In the genomic region with DNA sequence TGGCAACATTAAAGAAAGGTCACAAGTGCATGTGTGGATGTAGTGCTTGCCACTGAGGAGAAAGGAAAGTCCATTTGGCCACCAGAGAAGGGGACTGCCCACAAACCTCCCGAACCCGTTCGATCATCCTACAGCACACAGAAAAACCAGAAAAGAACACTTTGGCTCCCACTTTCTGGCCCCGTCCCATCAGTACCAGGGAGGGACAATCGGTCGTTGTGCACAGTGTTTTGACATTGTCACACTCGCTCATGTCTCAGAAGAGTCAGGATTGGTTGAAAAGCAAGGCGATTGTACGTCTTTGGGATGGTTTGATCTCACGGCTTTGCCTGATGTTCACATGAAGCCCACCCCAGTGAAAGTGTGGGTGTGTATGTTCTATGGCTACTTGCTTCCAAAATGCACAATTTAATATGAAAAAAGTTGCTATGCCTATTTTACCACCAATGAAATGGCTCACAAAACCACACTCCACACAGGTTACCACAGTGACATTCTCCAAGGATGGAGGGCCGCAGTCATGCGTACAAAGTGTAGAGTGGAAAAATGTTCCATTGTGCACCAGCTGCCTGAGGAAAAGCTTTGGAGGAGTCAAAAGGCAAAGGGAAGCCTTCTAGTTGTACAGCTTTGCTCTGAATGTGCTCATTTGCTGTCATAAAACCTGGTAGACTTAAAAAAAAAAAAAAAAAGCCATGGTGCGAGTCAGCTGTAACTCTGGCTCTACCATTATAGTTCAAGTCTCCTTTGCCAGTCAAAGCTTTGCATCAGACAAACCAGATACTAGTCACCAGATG, we compare ENCODE assay signal across 9 mouse cellular contexts. TPM values are rescaled to one million over a fixed set of nuclear protein-coding genes. Genes with fewer than 3 reads are reported as not detected.
A peak's percentile ranks its signal among the peaks of the same experiment; 100 is the strongest.
DNase-seq lines count a peak whose midpoint lies in the region; ATAC-seq and TF ChIP-seq lines count a peak whose summit lies in the region.
"Had no signal": no experiment of that assay in that cellular context is flagged by ENCODE, and none has a peak within 500 bp of the region (broad histone marks: within the 10 kb centered on the region; RNA-seq: fewer than 3 reads in every experiment).

No protein-coding gene starts in this region.

- H3K4me2 ChIP-seq in kidney, embryonic 14.5 days (replicated peaks; ENCODE audit: low read depth, low read length): no peak overlapping the region
- H3K4me2 ChIP-seq in embryonic facial prominence, embryonic 14.5 days (ENCODE audit: low read depth, low read length): no peak overlapping the region
- 0 out of 2 replicates have a peak overlapping the region, but pooled peaks have one; percentile 5 for H3K4me2 ChIP-seq in limb, embryonic 14.5 days (replicated peaks; ENCODE audit: low read depth, low read length, severe bottlenecking)

- no peaks in the 10 kb centered on the region for H3K27me3 ChIP-seq in kidney, embryonic 14.5 days (ENCODE audit: control insufficient read depth, insufficient read depth, low read length)
- no peaks in the 10 kb centered on the region for H3K27me3 ChIP-seq in ES-Bruce4 (ENCODE audit: control insufficient read depth, insufficient read depth, low read length, poor library complexity, severe bottlenecking)
- H3K27me3 ChIP-seq in embryonic facial prominence, embryonic 14.5 days (replicated peaks; ENCODE audit: control insufficient read depth, insufficient read depth, low read length): no peaks in the 10 kb centered on the region
- H3K27me3 ChIP-seq in limb, embryonic 14.5 days (ENCODE audit: control insufficient read depth, insufficient read depth, low read length): no peaks in the 10 kb centered on the region

- no peaks in the 10 kb centered on the region for H3K36me3 ChIP-seq in kidney, embryonic 14.5 days (ENCODE audit: control insufficient read depth, insufficient read depth, low read length)
- 0 out of 2 replicates have a peak, but pooled peaks cover 4% of the 10 kb centered on the region for H3K36me3 ChIP-seq in ES-Bruce4 (ENCODE audit: control insufficient read depth, insufficient read depth, low read length, poor library complexity, severe bottlenecking)
- H3K36me3 ChIP-seq in embryonic facial prominence, embryonic 14.5 days (ENCODE audit: control insufficient read depth, insufficient read depth, low read length): peaks cover 11% of the 10 kb centered on the region
- no peaks in the 10 kb centered on the region for H3K36me3 ChIP-seq in limb, embryonic 14.5 days (ENCODE audit: control insufficient read depth, insufficient read depth, low read length)

- TF ChIP-seq POLR2A in ES-Bruce4 (IDR thresholded peaks at IDR 0.05; ENCODE audit: insufficient read depth, low read length): peak; percentile 69
- no peak for TF ChIP-seq POLR2A in limb, embryonic 14.5 days (IDR thresholded peaks at IDR 0.05; ENCODE audit: borderline replicate concordance, extremely low read depth, insufficient read depth, insufficient read length)

- TF ChIP-seq CTCF in ES-Bruce4 (IDR thresholded peaks at IDR 0.05; ENCODE audit: low read depth, low read length): no peak

- H3K9ac ChIP-seq in kidney, embryonic 14.5 days (ENCODE audit: low read depth, low read length): no peak overlapping the region
- H3K9ac ChIP-seq in ES-Bruce4 (ENCODE audit: low read depth, poor library complexity, severe bottlenecking): peak overlapping the region; percentile 95
- H3K9ac ChIP-seq in embryonic facial prominence, embryonic 14.5 days (ENCODE audit: low read depth, low read length): no peak overlapping the region
- no peak overlapping the region for H3K9ac ChIP-seq in limb, embryonic 14.5 days (ENCODE audit: low read depth, low read length, severe bottlenecking)

- 0 out of 2 replicates have a peak, but pooled peaks cover 5% of the 10 kb centered on the region for H3K4me1 ChIP-seq in kidney, embryonic 14.5 days (ENCODE audit: control insufficient read depth, insufficient read depth, low read length)
- H3K4me1 ChIP-seq in ES-Bruce4 (ENCODE audit: control insufficient read depth, insufficient read depth, low read length): peaks cover 4% of the 10 kb centered on the region
- peaks cover 4% of the 10 kb centered on the region; the same call in 1 of the 2 replicates for H3K4me1 ChIP-seq in embryonic facial prominence, embryonic 14.5 days (ENCODE audit: control insufficient read depth, insufficient read depth, low read length)
- H3K4me1 ChIP-seq in limb, embryonic 14.5 days (ENCODE audit: control insufficient read depth, insufficient read depth, low read length): peaks cover 4% of the 10 kb centered on the region; the same call in 1 of the 2 replicates

- no peak for DNase-seq in kidney, adult 8-10 months
- DNase-seq in embryonic facial prominence, embryonic 14.5 days (ENCODE audit: low spot score): no peak
- DNase-seq in limb, embryonic 14.5 days (ENCODE audit: low spot score): no peak
- DNase-seq in testis, postnatal 14 days (ENCODE audit: low spot score): no peak
- no peak for DNase-seq in retina, postnatal 1 day
- no peak for DNase-seq in cerebellum, postnatal 25 days
- DNase-seq: lung, postnatal 36 days had no signal

- whole genome bisulfite sequencing in kidney, embryonic 14.5 days: 53% methylated on average over 13 of the region's 13 CpGs
- whole genome bisulfite sequencing in embryonic facial prominence, embryonic 14.5 days: 57% methylated on average over 13 of the region's 13 CpGs
- WGBS in limb, embryonic 14.5 days: 60% methylated on average over 13 of the region's 13 CpGs

- H3K4me3 ChIP-seq in kidney, embryonic 14.5 days (ENCODE audit: low read length): no peak overlapping the region
- H3K4me3 ChIP-seq in ES-Bruce4 (ENCODE audit: low read depth, low read length): no peak overlapping the region
- H3K4me3 ChIP-seq in embryonic facial prominence, embryonic 14.5 days (ENCODE audit: low read depth, low read length): no peak overlapping the region
- H3K4me3 ChIP-seq in limb, embryonic 14.5 days (replicated peaks; ENCODE audit: low read length): no peak overlapping the region

- no peak for TF ChIP-seq EP300 in ES-Bruce4 (IDR thresholded peaks at IDR 0.05; ENCODE audit: insufficient read depth, low read depth, low read length)

- H3K9me3 ChIP-seq in kidney, embryonic 14.5 days (ENCODE audit: control insufficient read depth, low read length): no peaks in the 10 kb centered on the region
- no peaks in the 10 kb centered on the region for H3K9me3 ChIP-seq in ES-Bruce4 (replicated peaks; ENCODE audit: control insufficient read depth, insufficient read depth, low read length, poor library complexity, severe bottlenecking)
- no peaks in the 10 kb centered on the region for H3K9me3 ChIP-seq in embryonic facial prominence, embryonic 14.5 days (ENCODE audit: control insufficient read depth, low read length)
- no peaks in the 10 kb centered on the region for H3K9me3 ChIP-seq in limb, embryonic 14.5 days (ENCODE audit: control insufficient read depth, low read length)

- ATAC-seq in kidney, embryonic 14.5 days (ENCODE audit: low FRiP score, low TSS enrichment): no peak
- no peak for ATAC-seq in embryonic facial prominence, embryonic 14.5 days (ENCODE audit: low read depth)
- ATAC-seq in limb, embryonic 14.5 days (ENCODE audit: low FRiP score, low read depth): no peak

- peak overlapping the region; percentile 38; the same call in 1 of the 2 replicates for H3K27ac ChIP-seq in kidney, embryonic 14.5 days (ENCODE audit: low read depth, low read length)
- peak overlapping the region; percentile 16 for H3K27ac ChIP-seq in ES-Bruce4 (ENCODE audit: insufficient read depth, low read length)
- peak overlapping the region; percentile 46 for H3K27ac ChIP-seq in embryonic facial prominence, embryonic 14.5 days (replicated peaks; ENCODE audit: low read depth, low read length)
- peak overlapping the region; percentile 70 for H3K27ac ChIP-seq in limb, embryonic 14.5 days (replicated peaks; ENCODE audit: low read depth, low read length)

RNA-seq across cellular contexts. Expression of a gene that starts 15.2 kb away (rescaled TPM):
- polyA plus RNA-seq in kidney, embryonic 14.5 days (2014; fragmentation: Nextera tagmentation; extraction: Ambion mirVana): 4.0 and 9.0 TPM in 2 replicates
- polyA plus RNA-seq in ES-Bruce4 (2011; ENCODE audit: insufficient read depth, insufficient read length, low read depth, missing spikeins): 9.4 and 10.1 TPM in 2 replicates
- 5.9 and 7.0 TPM in 2 replicates for polyA plus RNA-seq in embryonic facial prominence, embryonic 14.5 days (2014; fragmentation: Nextera tagmentation; extraction: Ambion mirVana)
- polyA plus RNA-seq in limb, embryonic 14.5 days (2012; rRNA removed): 12.5 and 15.1 TPM in 2 replicates
- 6.4 and 7.8 TPM in 2 replicates for polyA plus RNA-seq in limb, embryonic 14.5 days (2014; fragmentation: Nextera tagmentation; extraction: Ambion mirVana)

Comparison
In these comparisons a context has a peak if more than half of its experiments do, and no peak if none do; other contexts are left out.
1. H3K27ac ChIP-seq: peak in every context shown above with its lines; median percentile 70 in limb, embryonic 14.5 days; 46 in embryonic facial prominence, embryonic 14.5 days; 38 in kidney, embryonic 14.5 days; 16 in ES-Bruce4.